Comparison of ENCODE assay signal across 9 mouse cellular contexts in the genomic region with DNA sequence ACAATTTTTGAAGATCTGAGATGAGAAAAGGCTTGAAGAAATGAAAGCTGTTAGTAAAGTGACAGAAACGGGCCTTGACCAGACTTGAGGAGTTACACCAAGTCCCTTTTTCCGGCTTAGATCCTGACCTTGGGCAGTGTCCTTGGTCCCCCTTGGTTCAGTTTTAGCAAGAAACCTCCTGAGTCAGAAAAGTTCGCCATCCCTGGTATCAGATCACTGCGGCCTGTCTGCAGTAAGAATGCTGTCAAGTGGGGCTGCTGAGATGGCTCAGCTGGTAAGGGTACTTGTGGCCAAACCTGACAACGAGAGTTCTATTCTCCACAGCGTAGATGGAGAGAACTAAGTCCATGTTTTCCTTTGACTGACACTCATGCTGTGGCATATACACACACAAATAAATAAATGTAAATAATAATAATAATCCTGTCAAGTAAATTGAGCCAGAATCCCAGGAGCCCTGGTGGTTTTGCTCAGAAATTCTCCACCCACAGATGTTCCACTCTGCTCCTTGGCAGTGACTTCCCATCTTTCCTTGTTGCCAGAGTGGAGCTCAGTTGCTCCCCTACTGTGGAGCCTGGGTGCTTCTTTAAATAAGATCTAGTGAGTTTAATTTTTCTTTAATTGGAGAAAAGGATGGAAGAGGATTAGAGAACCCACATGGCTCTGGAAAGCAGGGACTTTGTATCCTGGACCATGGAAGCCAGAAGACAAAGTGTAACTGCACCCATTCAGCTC. TPM values are rescaled to one million over a fixed set of nuclear protein-coding genes. Genes with fewer than 3 reads are reported as not detected.
DNase-seq lines count a peak whose midpoint lies in the region; ATAC-seq and TF ChIP-seq lines count a peak whose summit lies in the region.
"Had no signal": no experiment of that assay in that cellular context is flagged by ENCODE, and none has a peak within 500 bp of the region (broad histone marks: within the 10 kb centered on the region; RNA-seq: fewer than 3 reads in every experiment).

No protein-coding gene starts in this region.

- no peak for ATAC-seq in embryonic facial prominence, embryonic 14.5 days (ENCODE audit: low read depth)
- no peak for ATAC-seq in intestine, postnatal 0 days
- no peak for ATAC-seq in neural tube, embryonic 14.5 days (ENCODE audit: low read depth)

- H3K27me3 ChIP-seq in embryonic facial prominence, embryonic 14.5 days (replicated peaks; ENCODE audit: control insufficient read depth, insufficient read depth, low read length), result no peaks in the 10 kb centered on the region
- H3K27me3 ChIP-seq in intestine, postnatal 0 days (replicated peaks; ENCODE audit: control insufficient read depth, insufficient read depth, low read length), result no peaks in the 10 kb centered on the region
- H3K27me3 ChIP-seq in neural tube, embryonic 14.5 days (ENCODE audit: control insufficient read depth, insufficient read depth, low read length), result no peaks in the 10 kb centered on the region

- peak overlapping the region; percentile 90 for H3K27ac ChIP-seq in layer of hippocampus, adult 2 months
- H3K27ac ChIP-seq in embryonic facial prominence, embryonic 14.5 days (replicated peaks; ENCODE audit: low read depth, low read length), result no peak overlapping the region
- peak overlapping the region; percentile 86; the same call in 1 of the 2 replicates for H3K27ac ChIP-seq in intestine, postnatal 0 days (ENCODE audit: low read depth, low read length)
- no peak overlapping the region for H3K27ac ChIP-seq in neural tube, embryonic 14.5 days (ENCODE audit: low read depth, low read length)

- peaks cover 20% of the 10 kb centered on the region for H3K4me1 ChIP-seq in embryonic facial prominence, embryonic 14.5 days (ENCODE audit: control insufficient read depth, insufficient read depth, low read length)
- H3K4me1 ChIP-seq in intestine, postnatal 0 days (replicated peaks; ENCODE audit: control insufficient read depth, insufficient read depth, low read length), result peaks cover 17% of the 10 kb centered on the region
- H3K4me1 ChIP-seq in neural tube, embryonic 14.5 days (ENCODE audit: control insufficient read depth, insufficient read depth, low read length), result peaks cover 18% of the 10 kb centered on the region

- no peaks in the 10 kb centered on the region for H3K9me3 ChIP-seq in embryonic facial prominence, embryonic 14.5 days (ENCODE audit: control insufficient read depth, low read length)
- H3K9me3 ChIP-seq in intestine, postnatal 0 days (ENCODE audit: control insufficient read depth), result no peaks in the 10 kb centered on the region
- H3K9me3 ChIP-seq in neural tube, embryonic 14.5 days (ENCODE audit: control insufficient read depth, low read length), result no peaks in the 10 kb centered on the region

- no peak overlapping the region for H3K9ac ChIP-seq in embryonic facial prominence, embryonic 14.5 days (ENCODE audit: low read depth, low read length)
- H3K9ac ChIP-seq in intestine, postnatal 0 days (ENCODE audit: low read depth, low read length), result no peak overlapping the region
- peak overlapping the region; percentile 78; the same call in 1 of the 2 replicates for H3K9ac ChIP-seq in neural tube, embryonic 14.5 days (replicated peaks; ENCODE audit: low read depth, low read length)

- no peaks in the 10 kb centered on the region for H3K36me3 ChIP-seq in embryonic facial prominence, embryonic 14.5 days (ENCODE audit: control insufficient read depth, insufficient read depth, low read length)
- H3K36me3 ChIP-seq in intestine, postnatal 0 days (ENCODE audit: control insufficient read depth, insufficient read depth), result no peaks in the 10 kb centered on the region
- no peaks in the 10 kb centered on the region for H3K36me3 ChIP-seq in neural tube, embryonic 14.5 days (ENCODE audit: control insufficient read depth, insufficient read depth, low read length)

- TF ChIP-seq CTCF in layer of hippocampus, adult 2 months (conservative IDR thresholded peaks at IDR 0.05), result peak; percentile 43
- TF ChIP-seq CTCF in intestine, postnatal 0 days (IDR thresholded peaks at IDR 0.05; ENCODE audit: low read depth), result no peak

- H3K4me2 ChIP-seq in embryonic facial prominence, embryonic 14.5 days (ENCODE audit: low read depth, low read length), result peak overlapping the region; percentile 94; the same call in 1 of the 2 replicates
- H3K4me2 ChIP-seq in intestine, postnatal 0 days (replicated peaks; ENCODE audit: low read depth), result no peak overlapping the region; the same call in 1 of the 2 replicates
- peak overlapping the region; percentile 71 for H3K4me2 ChIP-seq in neural tube, embryonic 14.5 days (ENCODE audit: low read depth, low read length)

- WGBS in embryonic facial prominence, embryonic 14.5 days, result 76% methylated on average over 6 of the region's 6 CpGs
- WGBS in intestine, postnatal 0 days, result 75% methylated on average over 6 of the region's 6 CpGs
- 71% methylated on average over 6 of the region's 6 CpGs for WGBS in neural tube, embryonic 14.5 days

- DNase-seq in layer of hippocampus, adult 2 months (ENCODE audit: low spot score in 2 of 2), result no peak
- no peak for DNase-seq in layer of hippocampus, adult 8-10 months (ENCODE audit: low spot score in 2 of 2)
- no peak for DNase-seq in embryonic facial prominence, embryonic 14.5 days (ENCODE audit: low spot score)
- no peak for DNase-seq in thymus, postnatal 36 days
- no peak for DNase-seq in yolk sac, embryonic 10.5 days (ENCODE audit: low spot score)
- no peak for DNase-seq in testis, postnatal 14 days (ENCODE audit: low spot score)

- peak overlapping the region; percentile 55; the same call in 1 of the 2 replicates for H3K4me3 ChIP-seq in layer of hippocampus, adult 2 months
- peak overlapping the region; percentile 75 for H3K4me3 ChIP-seq in embryonic facial prominence, embryonic 14.5 days (ENCODE audit: low read depth, low read length)
- H3K4me3 ChIP-seq in intestine, postnatal 0 days (ENCODE audit: low read depth, low read length), result no peak overlapping the region
- peak overlapping the region; percentile 58 for H3K4me3 ChIP-seq in neural tube, embryonic 14.5 days (ENCODE audit: low read depth, low read length)

RNA-seq across cellular contexts. Expression of a gene that starts 1.3 kb away (rescaled TPM):
- total RNA-seq in layer of hippocampus, adult 2 months (2021), result 10 to 100 TPM; 66.6 to 76.8 TPM
- total RNA-seq in layer of hippocampus, adult 8-10 months (2022), result 10 to 100 TPM; 57.5 to 71.0 (median 61.8) TPM
- 9.6 and 10.9 TPM in 2 replicates for polyA plus RNA-seq in embryonic facial prominence, embryonic 14.5 days (2014; fragmentation: Nextera tagmentation; extraction: Ambion mirVana)
- polyA plus RNA-seq in intestine, postnatal 0 days (2015; fragmentation: Nextera tagmentation; extraction: Ambion mirVana), result 56.3 and 57.4 TPM in 2 replicates
- polyA plus RNA-seq in neural tube, embryonic 14.5 days (2014; fragmentation: Nextera tagmentation; extraction: Ambion mirVana), result 34.8 and 40.6 TPM in 2 replicates

RNA-seq across cellular contexts. Expression of a gene that starts 37.4 kb away (rescaled TPM):
- total RNA-seq in layer of hippocampus, adult 2 months (2021), result 10 to 100 TPM; 24.3 to 24.9 TPM
- total RNA-seq in layer of hippocampus, adult 8-10 months (2022), result 10 to 100 TPM; 25.7 to 29.4 (median 26.8) TPM
- polyA plus RNA-seq in embryonic facial prominence, embryonic 14.5 days (2014; fragmentation: Nextera tagmentation; extraction: Ambion mirVana), result 17.8 and 23.9 TPM in 2 replicates
- polyA plus RNA-seq in intestine, postnatal 0 days (2015; fragmentation: Nextera tagmentation; extraction: Ambion mirVana), result 10.8 and 12.2 TPM in 2 replicates
- 68.8 and 81.1 TPM in 2 replicates for polyA plus RNA-seq in neural tube, embryonic 14.5 days (2014; fragmentation: Nextera tagmentation; extraction: Ambion mirVana)

RNA-seq across cellular contexts. Expression of a gene that starts 37.5 kb away (rescaled TPM):
- 1 to 10 TPM; 5.1 TPM for total RNA-seq in layer of hippocampus, adult 2 months (2021)
- 1 to 10 TPM; 4.9 to 6.4 (median 5.6) TPM for total RNA-seq in layer of hippocampus, adult 8-10 months (2022)
- polyA plus RNA-seq in embryonic facial prominence, embryonic 14.5 days (2014; fragmentation: Nextera tagmentation; extraction: Ambion mirVana), result 9.8 and 10.6 TPM in 2 replicates
- 22.7 and 23.6 TPM in 2 replicates for polyA plus RNA-seq in intestine, postnatal 0 days (2015; fragmentation: Nextera tagmentation; extraction: Ambion mirVana)
- 12.4 and 12.6 TPM in 2 replicates for polyA plus RNA-seq in neural tube, embryonic 14.5 days (2014; fragmentation: Nextera tagmentation; extraction: Ambion mirVana)

RNA-seq across cellular contexts. Expression of a gene that starts 51.5 kb away (rescaled TPM):
- total RNA-seq in layer of hippocampus, adult 2 months (2021), result not detected
- not detected for total RNA-seq in layer of hippocampus, adult 8-10 months (2022)
- not detected in 2 replicates for polyA plus RNA-seq in embryonic facial prominence, embryonic 14.5 days (2014; fragmentation: Nextera tagmentation; extraction: Ambion mirVana)
- not detected in 2 replicates for polyA plus RNA-seq in intestine, postnatal 0 days (2015; fragmentation: Nextera tagmentation; extraction: Ambion mirVana)
- not detected in 2 replicates for polyA plus RNA-seq in neural tube, embryonic 14.5 days (2014; fragmentation: Nextera tagmentation; extraction: Ambion mirVana)
- total RNA-seq: left cerebral cortex, postnatal 25 days had no signal

RNA-seq across cellular contexts. Expression of a gene that starts 51.5 kb away (rescaled TPM):
- total RNA-seq in layer of hippocampus, adult 2 months (2021), result 10 to 100 TPM; 13.2 to 13.4 TPM
- 10 to 100 TPM; 10.9 to 13.3 (median 12.1) TPM for total RNA-seq in layer of hippocampus, adult 8-10 months (2022)
- polyA plus RNA-seq in embryonic facial prominence, embryonic 14.5 days (2014; fragmentation: Nextera tagmentation; extraction: Ambion mirVana), result 16.2 and 17.6 TPM in 2 replicates
- polyA plus RNA-seq in intestine, postnatal 0 days (2015; fragmentation: Nextera tagmentation; extraction: Ambion mirVana), result 16.5 and 17.0 TPM in 2 replicates
- 46.9 and 54.2 TPM in 2 replicates for polyA plus RNA-seq in neural tube, embryonic 14.5 days (2014; fragmentation: Nextera tagmentation; extraction: Ambion mirVana)

Comparison
In these comparisons a context has a peak if more than half of its experiments do, and no peak if none do; other contexts are left out.
1. H3K27ac ChIP-seq: peak in layer of hippocampus, adult 2 months (single experiment) and intestine, postnatal 0 days (single experiment); none in embryonic facial prominence, embryonic 14.5 days (single experiment) and neural tube, embryonic 14.5 days (single experiment).